Mouse (Mus musculus) lung, postnatal 0 days (tissue): ENCODE results near the gene Lsm14a.

Source experiments
- CTCF ChIP-seq: IDR thresholded peaks from 2 replicates; pipeline ENCODE4 v1.5.1; 2016; ENCODE audit warnings: antibody characterized with exemption, mild to moderate bottlenecking
- EP300 ChIP-seq: IDR thresholded peaks from 2 replicates; pipeline ENCODE4 v1.6.1; 2016; ENCODE audit warnings: antibody characterized with exemption, mild to moderate bottlenecking, control low read depth

GRCm38 (mm10) chr7:34348011-34348410 lies 45.1 kb downstream of the Lsm14a start:
- TF ChIP-seq CTCF = no peak
- no peak for TF ChIP-seq EP300
